Mouse (Mus musculus) spleen, adult 2 months (tissue): ENCODE measurements around the gene Dnah2. TPM values are rescaled to one million over a fixed set of nuclear protein-coding genes. Genes with fewer than 3 reads are reported as not detected.
"Not testable (repeated sequence)": the region's sequence is repeated elsewhere in the genome, so short reads cannot be mapped to it uniquely, and the experiment has no call there.

Source experiments
- DNase-seq, 2 experiments: peaks; one replicate each; pipeline versions ENCODE4 v3.0.0 to v3.0.0-alpha.2; 2012 to 2021; ENCODE audit warnings: low spot score in 2 of 2, low read depth in 1 of 2
- H3K27ac ChIP-seq: fragments of 200-500 bp; 2 replicates; pipeline ENCODE4 v1.5.1; 2012; ENCODE audit warnings: low read length, inconsistent platforms; ENCODE audit not compliant: insufficient read depth
- H3K27me3 ChIP-seq: fragments of 200-500 bp; 2 replicates; pipeline ENCODE4 v1.6.1; 2012; ENCODE audit warnings: mild to moderate bottlenecking, moderate library complexity, low read length, inconsistent platforms; ENCODE audit not compliant: control insufficient read depth, insufficient read depth
- H3K36me3 ChIP-seq: fragments of 200-500 bp; 2 replicates; pipeline ENCODE4 v1.6.1; 2012; ENCODE audit warnings: mild to moderate bottlenecking, low read length, inconsistent platforms; ENCODE audit not compliant: control insufficient read depth, insufficient read depth
- H3K4me1 ChIP-seq: fragments of 200-500 bp; 2 replicates; pipeline ENCODE4 v1.6.1; 2011; ENCODE audit warnings: inconsistent platforms; ENCODE audit not compliant: control insufficient read depth, insufficient read depth, insufficient read length
- H3K4me3 ChIP-seq: fragments of 200-500 bp; 2 replicates; pipeline ENCODE4 v1.5.1; 2011; ENCODE audit warnings: mild to moderate bottlenecking, inconsistent platforms; ENCODE audit not compliant: insufficient read depth, insufficient read length; ENCODE audit errors: extremely low read depth
- CTCF ChIP-seq: fragments of 200-500 bp; IDR thresholded peaks from 2 replicates; pipeline ENCODE4 v1.5.1; 2011; ENCODE audit warnings: mild to moderate bottlenecking, inconsistent platforms; ENCODE audit not compliant: insufficient read depth, insufficient read length, insufficient replicate concordance; ENCODE audit errors: extremely low read depth
- POLR2A ChIP-seq: fragments of 200-500 bp; IDR thresholded peaks from 2 replicates; pipeline ENCODE4 v1.6.1; 2011; ENCODE audit warnings: low read depth, low read length, inconsistent platforms
- WGBS: fragments of 180-500 bp; shearing (Covaris S2); methylation state at CpG from one replicate; pipeline ENCODE4 v1.1.7; 2018; 5-methylcytosine and 5-hydroxymethylcytosine counted together
- polyA plus RNA-seq: library from polyadenylated mRNA; depleted of rRNA; stranded (reverse); fragments of >200 nt; gene quantifications from 2 replicates; pipeline ENCODE4 v1.2.3, GENCODE M21; 2012

Dnah2 gene
- polyA plus RNA-seq, 1 experiment, result 0.29 TPM

DNA sequence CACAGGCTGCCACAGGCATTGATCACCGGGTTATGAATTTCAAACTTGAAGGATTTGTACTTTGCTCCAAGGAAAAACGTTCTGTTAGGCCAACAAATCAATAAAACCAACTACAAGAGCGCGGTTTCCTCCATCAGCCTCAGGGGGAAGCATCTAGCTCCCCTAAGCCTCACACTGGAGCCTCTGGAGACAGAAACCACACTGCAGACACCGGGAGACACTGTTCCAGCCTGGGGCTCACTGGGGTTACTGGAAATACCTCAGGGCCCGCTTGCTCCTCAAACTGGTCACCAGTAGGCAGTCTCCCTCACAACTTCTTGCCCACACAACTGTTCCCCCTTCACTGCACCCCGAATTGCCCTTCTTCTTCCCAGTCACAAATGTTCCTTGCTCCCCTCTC lies 3.0 kb downstream of the Dnah2 start:
- no peak overlapping the region for H3K4me3 ChIP-seq
- no peaks in the 10 kb centered on the region for H3K36me3 ChIP-seq
- H3K27me3 ChIP-seq, result peaks cover 5% of the 10 kb centered on the region; the same call in 1 of the 2 replicates
- 19% methylated on average over 7 of the region's 7 CpGs for WGBS
- DNase-seq, result no peak
- no peak overlapping the region for H3K27ac ChIP-seq
- no peak for TF ChIP-seq CTCF
- no peak for TF ChIP-seq POLR2A
- peaks cover 5% of the 10 kb centered on the region for H3K4me1 ChIP-seq

DNA sequence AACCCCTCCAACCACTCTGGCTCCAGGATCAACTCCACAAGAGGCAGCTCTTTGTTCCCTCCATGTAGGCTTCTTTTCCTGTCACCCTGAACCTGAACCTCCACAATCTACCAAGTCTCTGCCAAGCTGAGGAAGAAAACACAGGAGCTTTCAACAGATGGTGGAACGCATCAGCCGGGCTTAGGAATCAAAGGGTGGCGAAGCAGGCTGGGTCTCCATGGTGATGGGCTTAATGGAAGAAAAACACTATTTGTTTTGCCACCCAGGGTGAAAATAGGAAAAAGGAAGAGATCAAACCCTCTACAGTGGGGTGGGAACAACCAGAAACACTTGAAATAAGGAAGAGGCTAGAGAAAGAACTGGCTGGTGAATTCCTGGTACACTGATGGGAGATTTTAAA lies 5.3 kb downstream of the Dnah2 start:
- peaks cover 5% of the 10 kb centered on the region for H3K4me1 ChIP-seq
- DNase-seq, result no peak
- WGBS, result 91% methylated on average over 3 of the region's 3 CpGs
- H3K27ac ChIP-seq, result no peak overlapping the region
- TF ChIP-seq POLR2A, result no peak
- no peak for TF ChIP-seq CTCF
- peaks cover 5% of the 10 kb centered on the region; the same call in 1 of the 2 replicates for H3K27me3 ChIP-seq
- no peaks in the 10 kb centered on the region for H3K36me3 ChIP-seq
- no peak overlapping the region for H3K4me3 ChIP-seq

DNA sequence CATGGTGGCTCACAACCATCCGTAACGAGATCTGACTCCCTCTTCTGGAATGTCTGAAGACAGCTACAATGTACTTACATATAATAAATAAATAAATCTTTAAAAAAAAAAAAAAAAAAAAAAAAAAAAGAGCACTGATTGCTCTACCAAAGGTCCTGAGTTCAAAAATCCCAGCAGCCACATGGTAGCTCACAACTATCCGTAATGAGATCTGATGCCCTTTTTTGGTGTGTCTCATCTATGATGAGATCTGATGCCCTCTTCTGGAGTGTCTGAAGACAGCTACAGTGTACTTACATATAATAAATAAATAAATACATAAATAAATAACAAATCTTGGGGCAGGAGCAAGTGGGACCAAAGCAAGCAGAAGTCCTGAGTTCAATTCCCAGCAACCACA lies 7.2 kb downstream of the Dnah2 start:
- WGBS, result 68% methylated on average over 3 of the region's 3 CpGs
- DNase-seq, H3K36me3 ChIP-seq, H3K4me3 ChIP-seq, H3K4me1 ChIP-seq, H3K27ac ChIP-seq, H3K27me3 ChIP-seq: not testable (repeated sequence)

DNA sequence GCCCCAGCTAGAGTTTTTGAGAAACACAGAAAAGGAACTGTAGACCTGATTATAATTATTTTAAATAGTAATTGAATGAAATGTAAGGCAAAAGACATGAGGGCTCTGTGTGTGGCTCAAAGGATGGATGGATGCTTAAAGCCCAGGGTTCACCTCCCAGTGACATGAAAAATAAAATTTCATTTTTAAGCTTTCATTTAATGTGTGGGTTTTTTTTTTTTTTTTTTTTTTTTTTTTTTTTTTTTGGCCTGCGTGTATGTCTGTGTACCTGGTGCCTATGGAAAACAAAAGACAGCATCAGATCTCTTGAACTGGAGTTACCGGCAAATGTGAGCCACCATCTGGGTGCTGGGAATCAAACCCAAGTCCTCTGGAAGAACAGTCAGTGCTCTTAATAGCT lies 8.2 kb downstream of the Dnah2 start:
- H3K27me3 ChIP-seq, result no peaks in the 10 kb centered on the region
- H3K36me3 ChIP-seq, result no peaks in the 10 kb centered on the region
- no peak for TF ChIP-seq POLR2A
- TF ChIP-seq CTCF, result no peak
- H3K4me1 ChIP-seq, result no peaks in the 10 kb centered on the region
- no peak for DNase-seq
- no peak overlapping the region for H3K27ac ChIP-seq
- no peak overlapping the region for H3K4me3 ChIP-seq
- WGBS, result 90% methylated on average over 2 of the region's 2 CpGs

DNA sequence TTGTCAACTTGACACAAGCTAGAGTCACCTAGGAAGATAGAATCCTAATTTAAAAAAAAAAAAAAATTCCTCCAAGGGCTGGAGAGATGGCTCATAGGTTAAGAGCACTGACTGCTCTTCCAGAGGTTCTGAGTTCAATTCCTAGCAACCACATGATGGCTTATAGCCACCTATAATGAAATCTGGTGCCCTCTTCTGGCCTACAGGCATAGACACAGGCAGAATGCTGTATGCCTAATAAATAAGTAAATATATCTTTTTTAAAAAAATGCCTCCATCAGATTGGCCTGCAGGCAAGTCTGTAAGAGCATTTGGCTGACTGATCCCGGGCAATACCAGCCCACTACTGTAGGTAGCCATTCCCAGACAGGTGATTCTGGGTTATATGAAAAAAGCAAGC lies 13.9 kb downstream of the Dnah2 start:
- no peak for TF ChIP-seq CTCF
- Histone ChIP-seq H3K27ac (no peak overlapping the region), H3K4me1 (no peaks in the 10 kb centered on the region), H3K4me3 (no peak overlapping the region), H3K27me3 (no peaks in the 10 kb centered on the region), H3K36me3 (no peaks in the 10 kb centered on the region)
- no peak for DNase-seq
- WGBS, result 83% methylated on average over 1 of the region's 1 CpGs

DNA sequence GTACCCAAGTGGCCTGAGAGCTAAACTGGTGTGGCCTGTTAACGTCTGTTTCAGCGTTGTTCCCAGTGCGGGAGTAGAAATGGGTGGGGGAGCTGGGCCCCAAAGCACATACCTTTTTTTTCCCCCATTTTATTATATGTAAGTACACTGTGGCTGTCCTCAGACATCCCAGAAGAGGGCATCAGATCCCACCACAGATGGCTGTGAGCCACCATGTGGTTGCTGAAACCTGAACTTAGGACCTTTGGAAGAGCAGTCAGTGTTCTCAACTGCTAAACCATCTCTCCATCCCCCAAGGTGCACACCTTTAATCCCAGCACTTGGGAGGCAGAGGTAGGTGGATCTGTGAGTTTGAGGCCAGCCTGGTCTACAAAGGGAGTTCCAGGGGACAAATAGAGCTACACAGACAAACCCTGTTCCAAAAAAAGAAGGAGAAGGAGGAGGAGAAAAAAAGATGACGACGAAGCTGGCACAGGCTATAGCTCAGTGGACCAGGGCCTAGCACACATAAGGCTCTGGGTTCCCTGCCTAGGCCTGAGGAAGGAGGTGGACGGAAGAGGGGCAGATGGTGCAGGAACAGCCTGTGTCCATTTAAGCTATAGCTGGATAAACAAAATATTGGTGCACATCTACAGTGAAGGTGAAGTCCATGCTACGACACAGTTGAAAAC lies 16.3 kb downstream of the Dnah2 start:
- Histone ChIP-seq H3K4me3 (no peak overlapping the region), H3K27me3 (no peaks in the 10 kb centered on the region), H3K27ac (no peak overlapping the region), H3K4me1 (no peaks in the 10 kb centered on the region), H3K36me3 (no peaks in the 10 kb centered on the region)
- WGBS, result 80% methylated on average over 7 of the region's 7 CpGs
- no peak for DNase-seq
- TF ChIP-seq POLR2A (no peak), CTCF (no peak)

DNA sequence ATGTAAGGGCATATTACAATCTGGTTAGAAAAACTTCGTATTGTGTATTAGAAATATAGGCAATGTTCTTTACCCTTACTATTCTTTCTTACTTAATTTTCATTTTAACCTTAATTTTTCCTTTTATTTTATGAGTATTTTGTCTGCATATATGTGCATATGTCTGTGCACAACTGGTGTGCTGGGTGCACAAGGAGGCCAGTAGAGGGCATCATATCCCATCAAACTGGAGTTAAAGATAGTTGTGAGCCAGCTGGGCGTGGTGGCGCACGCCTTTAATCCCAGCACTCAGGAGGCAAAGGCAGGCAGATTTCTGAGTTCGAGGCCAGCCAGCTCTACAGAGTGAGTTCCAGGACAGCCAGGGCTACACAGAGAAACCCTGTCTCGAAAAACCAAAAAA lies 18.2 kb downstream of the Dnah2 start:
- not testable (repeated sequence) for H3K27ac ChIP-seq, H3K4me3 ChIP-seq, H3K36me3 ChIP-seq, H3K27me3 ChIP-seq, DNase-seq, H3K4me1 ChIP-seq
- 89% methylated on average over 6 of the region's 6 CpGs for WGBS

DNA sequence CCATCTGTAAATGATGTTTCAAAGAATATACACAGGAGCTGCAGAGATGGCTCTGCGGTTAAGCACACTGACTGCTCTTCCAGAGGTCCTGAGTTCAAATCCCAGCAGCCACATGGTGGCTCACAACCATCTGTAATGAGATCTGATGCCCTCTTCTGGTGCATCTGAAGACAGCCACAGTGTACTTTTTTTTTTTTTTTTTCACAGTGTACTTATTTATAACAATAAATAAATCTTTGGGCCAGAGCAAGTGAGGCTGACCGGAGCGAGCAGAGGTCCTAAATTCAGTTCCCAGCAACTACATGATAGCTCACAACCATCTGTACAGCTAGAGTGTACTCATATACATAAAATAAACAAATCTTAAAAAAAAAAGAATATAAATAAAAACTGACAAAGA lies 18.6 kb downstream of the Dnah2 start:
- not testable (repeated sequence) for DNase-seq, H3K4me3 ChIP-seq, H3K27me3 ChIP-seq, H3K4me1 ChIP-seq, H3K27ac ChIP-seq, H3K36me3 ChIP-seq
- 94% methylated on average over 3 of the region's 3 CpGs for WGBS
